Comparison of ENCODE assay signal across 8 mouse cellular contexts in the genomic region with DNA sequence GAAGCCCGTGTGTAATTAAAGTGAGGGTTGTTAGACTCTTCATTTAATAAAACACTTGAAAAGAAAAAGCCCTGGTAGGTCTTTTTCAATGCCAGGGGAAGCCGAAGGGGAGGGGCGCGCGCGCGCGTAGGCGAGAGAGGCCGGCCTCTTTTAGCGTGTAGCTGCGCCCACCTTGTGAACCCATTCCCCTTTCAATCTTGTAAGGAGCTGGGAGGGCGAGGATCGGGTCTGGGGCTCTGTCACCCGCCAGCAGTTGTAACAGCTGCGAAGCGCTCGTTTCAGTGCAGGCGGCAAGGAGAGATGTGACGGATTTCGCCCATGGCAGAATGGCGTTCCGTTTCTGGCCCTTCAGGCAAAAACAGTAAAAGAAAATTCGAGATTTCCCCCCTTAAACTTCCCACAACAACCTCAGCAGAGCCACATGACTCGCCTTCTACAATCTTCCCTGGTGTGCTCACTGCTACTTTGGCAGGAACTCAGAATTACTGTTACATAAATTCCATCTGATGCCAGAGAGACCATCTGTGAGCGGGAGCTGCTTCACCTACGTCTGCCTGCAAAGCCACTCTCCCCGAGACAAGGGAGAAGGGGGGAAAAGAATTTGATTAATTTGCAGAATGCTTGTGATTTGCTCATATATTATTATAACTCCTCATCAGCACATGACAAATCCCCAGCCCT.
DNase-seq lines count a peak whose midpoint lies in the region; ATAC-seq lines count a peak whose summit lies in the region.

No protein-coding gene starts in this region.

- DNase-seq in heart, adult 18-20 months: peak; percentile 40 to 48
- no peak for DNase-seq in heart, postnatal 25 days (ENCODE audit: low spot score)
- peak; percentile 63 for DNase-seq in embryo, embryonic 10.5 days (ENCODE audit: low spot score)
- DNase-seq in left cerebral cortex, adult 9 months (ENCODE audit: low spot score in 2 of 2): peak; percentile 81 to 91
- DNase-seq in adrenal gland, adult 18-20 months (ENCODE audit: low spot score in 2 of 2): no peak
- no peak for DNase-seq in kidney, adult 11 months

- H3K4me2 ChIP-seq in heart, embryonic 13.5 days: peak overlapping the region; percentile 77
- H3K4me2 ChIP-seq in neural tube, embryonic 12.5 days (replicated peaks): peak overlapping the region; percentile 62

- peaks cover 17% of the 10 kb centered on the region for H3K4me1 ChIP-seq in heart, embryonic 13.5 days
- H3K4me1 ChIP-seq in neural tube, embryonic 12.5 days: peaks cover 27% of the 10 kb centered on the region

- no peaks in the 10 kb centered on the region for H3K36me3 ChIP-seq in heart, embryonic 13.5 days
- no peaks in the 10 kb centered on the region for H3K36me3 ChIP-seq in neural tube, embryonic 12.5 days

- H3K27me3 ChIP-seq in heart, embryonic 13.5 days (replicated peaks): peaks cover 60% of the 10 kb centered on the region
- no peaks in the 10 kb centered on the region for H3K27me3 ChIP-seq in neural tube, embryonic 12.5 days (replicated peaks)

- 6% methylated on average over 28 of the region's 28 CpGs for WGBS in heart, embryonic 13.5 days
- WGBS in neural tube, embryonic 12.5 days: 7% methylated on average over 28 of the region's 28 CpGs

- no peak for ATAC-seq in heart, embryonic 13.5 days (ENCODE audit: extremely low read depth, insufficient number of reproducible peaks, low FRiP score, low TSS enrichment)
- ATAC-seq in neural tube, embryonic 12.5 days (ENCODE audit: low FRiP score, low read depth): no peak

- no peak overlapping the region for H3K27ac ChIP-seq in heart, embryonic 13.5 days (replicated peaks)
- 0 out of 2 replicates have a peak overlapping the region, but pooled peaks have one; percentile 7 for H3K27ac ChIP-seq in neural tube, embryonic 12.5 days

- H3K4me3 ChIP-seq in heart, embryonic 13.5 days: peak overlapping the region; percentile 55
- peak overlapping the region; percentile 20; the same call in 1 of the 2 replicates for H3K4me3 ChIP-seq in neural tube, embryonic 12.5 days

- intact Hi-C loops in heart, postnatal 25 days (cut with DNase I): no loop called here

- peak overlapping the region; percentile 79 for H3K9ac ChIP-seq in heart, embryonic 13.5 days
- peak overlapping the region; percentile 47; the same call in 1 of the 2 replicates for H3K9ac ChIP-seq in neural tube, embryonic 12.5 days

- H3K9me3 ChIP-seq in heart, embryonic 13.5 days: no peaks in the 10 kb centered on the region
- H3K9me3 ChIP-seq in neural tube, embryonic 12.5 days: no peaks in the 10 kb centered on the region

Comparison
In these comparisons a context has a peak if more than half of its experiments do, and no peak if none do; other contexts are left out.
1. DNase-seq: peak in heart, adult 18-20 months (2 of 2), embryo, embryonic 10.5 days (single experiment) and left cerebral cortex, adult 9 months (2 of 2); none in heart, postnatal 25 days (single experiment), adrenal gland, adult 18-20 months (0 of 2) and kidney, adult 11 months (single experiment).